Mouse (Mus musculus) intestine, postnatal 0 days (tissue): ENCODE data around the gene Nkx2-5. TPM values are rescaled to one million over a fixed set of nuclear protein-coding genes. Genes with fewer than 3 reads are reported as not detected.

ENCODE experiments used
- ATAC-seq: fragments of 200-750 bp; cut with Nextera tagmentation; 2 replicates; pipeline ENCODE4 v1.8.0; 2017; ENCODE audit warnings: mild to moderate bottlenecking, moderate TSS enrichment, moderate library complexity
- H3K27ac ChIP-seq: fragments of 300-500 bp; sonication (generic); 2 replicates; pipeline ENCODE4 v1.5.1; 2014; ENCODE audit warnings: mild to moderate bottlenecking, low read depth, low read length, moderate library complexity
- H3K27me3 ChIP-seq: fragments of 300-500 bp; sonication (generic); replicated peaks from 2 replicates; pipeline ENCODE4 v1.6.1; 2014; ENCODE audit warnings: low read length, mixed read lengths; ENCODE audit not compliant: control insufficient read depth, insufficient read depth
- H3K36me3 ChIP-seq: fragments of 300-500 bp; sonication (generic); 2 replicates; pipeline ENCODE4 v1.6.1; 2014; ENCODE audit warnings: mild to moderate bottlenecking, moderate library complexity; ENCODE audit not compliant: control insufficient read depth, insufficient read depth
- H3K4me1 ChIP-seq: fragments of 300-500 bp; sonication (generic); replicated peaks from 2 replicates; pipeline ENCODE4 v1.6.1; 2014; ENCODE audit warnings: antibody characterized with exemption, low read length, mixed read lengths; ENCODE audit not compliant: control insufficient read depth, insufficient read depth
- H3K4me2 ChIP-seq: fragments of 300-500 bp; sonication (generic); replicated peaks from 2 replicates; pipeline ENCODE4 v1.6.1; 2014; ENCODE audit warnings: low read depth, mild to moderate bottlenecking, moderate library complexity
- H3K4me3 ChIP-seq: fragments of 300-500 bp; sonication (generic); 2 replicates; pipeline ENCODE4 v1.5.1; 2014; ENCODE audit warnings: low read depth, low read length
- H3K9ac ChIP-seq: fragments of 300-500 bp; sonication (generic); 2 replicates; pipeline ENCODE4 v1.6.1; 2014; ENCODE audit warnings: mild to moderate bottlenecking, low read depth, low read length
- H3K9me3 ChIP-seq: fragments of 300-500 bp; sonication (generic); 2 replicates; pipeline ENCODE4 v1.6.1; 2016; ENCODE audit warnings: mixed run types; ENCODE audit not compliant: control insufficient read depth
- CTCF ChIP-seq: sonication (generic); IDR thresholded peaks from 2 replicates; pipeline ENCODE4 v1.5.1; 2016; ENCODE audit warnings: low read depth, mild to moderate bottlenecking, control low read depth, antibody characterized with exemption, moderate library complexity
- WGBS: fragments of 180-500 bp; shearing (Covaris S2); extraction: QIAGEN DNeasy Blood & Tissue Kit; methylation state at CpG from one replicate; pipeline ENCODE4 v1.1.7; 2014; 5-methylcytosine and 5-hydroxymethylcytosine counted together
- polyA plus RNA-seq: library from polyadenylated mRNA; unstranded; fragments of >200 nt; fragmentation: Nextera tagmentation; extraction: Ambion mirVana; gene quantifications from 2 replicates; pipeline ENCODE4 v1.2.1, GENCODE M21; 2015

Gene Nkx2-5
- polyA plus RNA-seq, 1 experiment from 2014 or later = 0.08 TPM

- Histone ChIP-seq H3K4me1 (no peaks in the 10 kb centered on the region), H3K36me3 (no peaks in the 10 kb centered on the region), H3K9me3 (no peaks in the 10 kb centered on the region), H3K4me3 (no peak overlapping the region), H3K9ac (no peak overlapping the region), H3K27me3 (no peaks in the 10 kb centered on the region), H3K27ac (no peak overlapping the region), H3K4me2 (no peak overlapping the region)
- no peak for TF ChIP-seq CTCF
- WGBS = 48% methylated on average over 9 of the region's 9 CpGs
- ATAC-seq = no peak
Measured at GRCm38 (mm10) chr17:26813497-26813896, 31.3 kb downstream of the Nkx2-5 start.

DNA sequence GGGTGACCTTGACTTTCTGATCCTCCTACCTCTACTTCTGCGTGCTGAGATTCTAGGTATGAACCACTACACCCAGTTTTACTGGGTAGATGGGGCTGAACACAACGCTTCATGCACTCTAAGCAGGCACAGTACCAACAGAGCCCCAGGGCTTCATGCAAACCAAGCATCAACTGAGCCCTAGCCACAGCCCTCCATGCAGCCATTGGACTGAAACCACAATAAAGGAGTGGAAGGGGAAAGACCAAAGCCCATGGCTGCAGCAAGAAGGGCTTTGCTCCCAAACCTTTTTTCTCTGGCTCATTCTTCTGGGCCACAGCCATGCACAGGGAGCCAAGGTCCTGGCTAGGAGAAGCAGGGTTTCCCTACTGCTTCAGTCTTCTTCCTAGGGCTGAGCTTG is 32.2 kb downstream of the Nkx2-5 start:
- H3K9me3 ChIP-seq = no peaks in the 10 kb centered on the region
- no peak for ATAC-seq
- WGBS = 82% methylated on average over 2 of the region's 2 CpGs

DNA sequence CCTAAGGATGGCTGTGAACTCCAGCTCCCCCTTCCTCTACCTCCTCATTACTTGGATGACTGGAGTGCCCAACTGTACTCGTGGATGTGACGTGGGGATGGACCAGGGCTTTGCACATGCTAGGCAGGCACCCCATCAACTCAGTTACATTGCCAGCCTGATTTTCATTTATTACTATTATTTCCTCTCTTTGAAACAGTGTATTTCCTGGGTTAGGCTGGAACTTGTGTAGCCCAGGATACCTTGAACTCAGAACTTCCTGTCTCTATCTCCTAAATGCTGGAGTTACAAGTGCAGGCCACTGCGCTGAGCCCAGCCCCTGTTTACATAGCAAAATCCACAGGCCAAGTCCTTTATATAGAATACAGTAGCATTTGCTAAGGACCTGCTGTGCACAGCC is 41.9 kb downstream of the Nkx2-5 start:
- no peak for TF ChIP-seq CTCF
- H3K9ac ChIP-seq = no peak overlapping the region
- H3K9me3 ChIP-seq = no peaks in the 10 kb centered on the region
- no peaks in the 10 kb centered on the region for H3K36me3 ChIP-seq
- H3K27me3 ChIP-seq = no peaks in the 10 kb centered on the region
- H3K4me2 ChIP-seq = no peak overlapping the region
- H3K27ac ChIP-seq = no peak overlapping the region
- no peak for ATAC-seq
- H3K4me3 ChIP-seq = no peak overlapping the region
- no peaks in the 10 kb centered on the region for H3K4me1 ChIP-seq
- 82% methylated on average over 3 of the region's 3 CpGs for WGBS

More for the DNA sequence above, 32.2 kb downstream of the Nkx2-5 start:
- Histone ChIP-seq H3K27me3 (no peaks in the 10 kb centered on the region), H3K27ac (no peak overlapping the region), H3K36me3 (no peaks in the 10 kb centered on the region), H3K4me1 (no peaks in the 10 kb centered on the region), H3K4me3 (no peak overlapping the region), H3K9ac (no peak overlapping the region), H3K4me2 (no peak overlapping the region)
- no peak for TF ChIP-seq CTCF

DNA sequence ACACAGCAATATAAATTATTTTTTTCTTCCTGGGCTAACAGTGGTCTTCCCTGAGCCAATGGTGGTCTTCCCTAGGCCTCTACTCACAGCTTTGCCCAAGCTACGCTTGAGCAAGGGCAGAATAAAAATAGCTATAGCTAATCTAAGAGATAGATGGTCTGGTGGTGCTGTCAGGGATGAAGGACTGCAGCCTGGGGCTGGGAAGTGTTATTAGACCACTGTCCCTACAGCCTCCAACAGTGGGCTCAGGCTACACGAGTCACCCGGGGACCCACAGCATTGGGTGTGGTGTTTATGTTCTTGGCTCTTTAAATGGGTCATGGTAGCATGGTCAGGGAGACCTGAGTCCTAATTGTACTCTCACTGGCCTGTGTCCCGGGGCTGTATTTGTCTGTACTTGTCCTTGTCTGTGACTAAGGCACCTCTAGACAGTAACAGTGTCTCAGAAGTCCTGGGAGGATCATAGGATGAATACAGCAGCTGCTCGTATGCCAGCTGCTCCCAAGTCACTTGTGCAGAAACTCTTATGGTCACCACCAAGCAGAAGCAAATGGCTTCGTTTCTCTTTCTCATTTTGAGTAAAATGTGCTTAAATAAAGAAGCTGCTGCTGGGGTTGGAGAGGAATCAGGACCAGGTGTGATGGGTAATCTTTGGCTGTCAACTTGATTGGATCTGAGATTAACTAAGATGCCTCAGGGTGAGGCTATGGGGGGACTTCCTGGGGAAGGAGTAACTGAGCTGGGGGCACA is 47.3 kb downstream of the Nkx2-5 start:
- Histone ChIP-seq H3K27me3 (no peaks in the 10 kb centered on the region), H3K9me3 (no peaks in the 10 kb centered on the region), H3K4me1 (no peaks in the 10 kb centered on the region), H3K27ac (no peak overlapping the region), H3K36me3 (0 out of 2 replicates have a peak, but pooled peaks cover 7% of the 10 kb centered on the region), H3K4me3 (no peak overlapping the region), H3K9ac (no peak overlapping the region), H3K4me2 (no peak overlapping the region)
- no peak for TF ChIP-seq CTCF
- ATAC-seq = no peak
- 70% methylated on average over 6 of the region's 6 CpGs for WGBS

DNA sequence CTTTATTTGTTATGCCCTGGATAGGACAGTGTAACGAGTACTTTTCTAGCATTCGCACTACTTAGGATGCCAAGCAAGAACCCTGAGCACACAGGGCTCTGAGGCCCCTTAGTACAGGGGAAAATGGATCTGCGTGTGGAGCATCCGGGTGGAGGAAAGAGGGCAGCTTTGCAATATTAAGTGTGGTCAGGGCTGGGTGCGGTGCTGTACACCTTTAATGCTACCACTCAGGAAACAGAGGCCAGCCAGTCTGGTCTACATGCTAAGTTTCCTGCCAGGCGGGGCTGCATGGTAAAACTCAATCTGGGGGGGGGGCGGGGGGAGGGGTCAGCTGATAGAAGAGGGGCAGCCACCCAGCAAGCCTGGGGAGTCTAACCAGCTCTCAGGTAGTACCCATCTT is 49.4 kb downstream of the Nkx2-5 start:
- Histone ChIP-seq H3K27ac (no peak overlapping the region), H3K9ac (no peak overlapping the region), H3K27me3 (no peaks in the 10 kb centered on the region), H3K4me2 (no peak overlapping the region), H3K4me1 (no peaks in the 10 kb centered on the region), H3K4me3 (no peak overlapping the region), H3K9me3 (no peaks in the 10 kb centered on the region), H3K36me3 (peaks cover 28% of the 10 kb centered on the region)
- no peak for ATAC-seq
- no peak for TF ChIP-seq CTCF
- WGBS = 77% methylated on average over 7 of the region's 7 CpGs

DNA sequence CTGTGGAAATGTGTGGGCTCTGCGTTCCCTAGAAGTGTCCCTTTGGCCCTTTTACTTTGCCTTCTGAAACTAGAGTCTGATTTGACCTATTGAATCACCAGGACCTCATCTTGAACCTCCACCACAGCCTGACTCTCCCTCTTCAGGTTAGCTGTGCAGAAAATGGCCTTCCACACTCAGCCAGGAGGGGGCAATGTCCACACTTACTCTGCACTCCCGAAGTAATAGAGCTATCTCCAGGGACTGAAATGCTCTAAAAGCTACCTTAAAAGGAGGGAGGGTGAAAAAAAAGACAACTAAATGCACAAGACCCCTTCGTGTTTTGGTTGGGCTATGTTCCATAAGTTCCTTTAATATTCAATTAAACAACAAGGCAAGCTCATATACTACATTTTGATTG is 50.1 kb downstream of the Nkx2-5 start:
- 15% methylated on average over 3 of the region's 3 CpGs for WGBS
- ATAC-seq = no peak
- no peak overlapping the region for H3K9ac ChIP-seq
- H3K4me1 ChIP-seq = no peaks in the 10 kb centered on the region
- no peak overlapping the region for H3K4me3 ChIP-seq
- H3K4me2 ChIP-seq = no peak overlapping the region
- H3K36me3 ChIP-seq = peaks cover 33% of the 10 kb centered on the region
- H3K27me3 ChIP-seq = no peaks in the 10 kb centered on the region
- peak; percentile 89 for TF ChIP-seq CTCF
- no peaks in the 10 kb centered on the region for H3K9me3 ChIP-seq
- H3K27ac ChIP-seq = no peak overlapping the region
